Mouse (Mus musculus) testis, adult 2 months (tissue): ENCODE measurements around the gene Micu1. TPM values are rescaled to one million over a fixed set of nuclear protein-coding genes. Genes with fewer than 3 reads are reported as not detected.
"Not testable (repeated sequence)": the region's sequence is repeated elsewhere in the genome, so short reads cannot be mapped to it uniquely, and the experiment has no call there.

Source experiments
- H3K27ac ChIP-seq: fragments of 200-500 bp; 2 replicates; pipeline ENCODE4 v1.5.1; 2012; ENCODE audit warnings: low read depth, low read length; ENCODE audit not compliant: control insufficient read depth, insufficient read depth
- H3K27me3 ChIP-seq: fragments of 200-500 bp; 2 replicates; pipeline ENCODE4 v1.6.1; 2012; ENCODE audit warnings: mild to moderate bottlenecking, low read length, moderate library complexity; ENCODE audit not compliant: control insufficient read depth, insufficient read depth
- H3K36me3 ChIP-seq: fragments of 200-500 bp; 2 replicates; pipeline ENCODE4 v1.6.1; 2012; ENCODE audit warnings: mild to moderate bottlenecking, low read length; ENCODE audit not compliant: control insufficient read depth, insufficient read depth
- H3K4me1 ChIP-seq: fragments of 200-500 bp; 2 replicates; pipeline ENCODE4 v1.6.1; 2012; ENCODE audit warnings: low read length; ENCODE audit not compliant: control insufficient read depth, insufficient read depth
- H3K4me3 ChIP-seq: fragments of 200-500 bp; 2 replicates; pipeline ENCODE4 v1.5.1; 2012; ENCODE audit warnings: low read depth, mild to moderate bottlenecking, low read length, moderate library complexity, mixed read lengths; ENCODE audit not compliant: control insufficient read depth
- CTCF ChIP-seq: fragments of 200-500 bp; IDR thresholded peaks from 2 replicates; pipeline ENCODE4 v1.5.1; 2012; ENCODE audit warnings: low read depth, mild to moderate bottlenecking, inconsistent platforms, low read length, moderate library complexity; ENCODE audit not compliant: control insufficient read depth, insufficient read depth, insufficient replicate concordance
- POLR2A ChIP-seq: fragments of 200-500 bp; IDR thresholded peaks from 2 replicates; pipeline ENCODE4 v1.6.1; 2012; ENCODE audit warnings: low read depth, mild to moderate bottlenecking, inconsistent platforms, low read length, moderate library complexity; ENCODE audit not compliant: control insufficient read depth
- polyA plus RNA-seq: library from polyadenylated mRNA; depleted of rRNA; stranded (reverse); fragments of >200 nt; gene quantifications from 2 replicates; pipeline ENCODE4 v1.2.3, GENCODE M21; 2012

Micu1 gene
- polyA plus RNA-seq, 1 experiment: 33.6 TPM

- no peaks in the 10 kb centered on the region for H3K36me3 ChIP-seq
- TF ChIP-seq POLR2A: no peak
- peak; percentile 92; the same call in 1 of the 2 replicates for TF ChIP-seq CTCF
- peaks cover 3% of the 10 kb centered on the region for H3K4me1 ChIP-seq
- peak overlapping the region; percentile 28; the same call in 1 of the 2 replicates for H3K4me3 ChIP-seq
- no peaks in the 10 kb centered on the region for H3K27me3 ChIP-seq
- H3K27ac ChIP-seq: no peak overlapping the region
Measured at GRCm38 (mm10) chr10:59864884-59865726, 162.8 kb downstream of the Micu1 start.

GRCm38 (mm10) chr10:59868266-59868665 is 166.0 kb downstream of the Micu1 start:
- TF ChIP-seq CTCF (no peak), POLR2A (no peak)
- no peaks in the 10 kb centered on the region for H3K36me3 ChIP-seq
- H3K27ac ChIP-seq: no peak overlapping the region
- H3K27me3 ChIP-seq: no peaks in the 10 kb centered on the region
- H3K4me1 ChIP-seq: no peaks in the 10 kb centered on the region; the same call in 1 of the 2 replicates
- no peak overlapping the region for H3K4me3 ChIP-seq

GRCm38 (mm10) chr10:59870038-59870437 is 167.8 kb downstream of the Micu1 start:
- Histone ChIP-seq H3K27ac (no peak overlapping the region), H3K4me1 (no peaks in the 10 kb centered on the region; the same call in 1 of the 2 replicates), H3K4me3 (no peak overlapping the region), H3K27me3 (no peaks in the 10 kb centered on the region), H3K36me3 (no peaks in the 10 kb centered on the region)
- TF ChIP-seq CTCF (no peak), POLR2A (no peak)

GRCm38 (mm10) chr10:59872651-59873050 is 170.4 kb downstream of the Micu1 start:
- not testable (repeated sequence) for H3K4me3 ChIP-seq, H3K36me3 ChIP-seq, H3K27me3 ChIP-seq, H3K4me1 ChIP-seq, H3K27ac ChIP-seq

- no peak overlapping the region for H3K27ac ChIP-seq
- peaks cover 2% of the 10 kb centered on the region for H3K4me1 ChIP-seq
- TF ChIP-seq CTCF: no peak
- TF ChIP-seq POLR2A: no peak
- no peak overlapping the region for H3K4me3 ChIP-seq
- H3K27me3 ChIP-seq: no peaks in the 10 kb centered on the region
- H3K36me3 ChIP-seq: no peaks in the 10 kb centered on the region
Measured at GRCm38 (mm10) chr10:59873206-59873605, 170.9 kb downstream of the Micu1 start.

- Histone ChIP-seq H3K36me3 (no peaks in the 10 kb centered on the region), H3K4me3 (no peak overlapping the region), H3K4me1 (peaks cover 2% of the 10 kb centered on the region), H3K27ac (no peak overlapping the region), H3K27me3 (no peaks in the 10 kb centered on the region)
- TF ChIP-seq CTCF (no peak), POLR2A (no peak)
Measured at GRCm38 (mm10) chr10:59873613-59874012, 171.3 kb downstream of the Micu1 start.

GRCm38 (mm10) chr10:59875396-59875795 is 173.1 kb downstream of the Micu1 start:
- no peak overlapping the region for H3K27ac ChIP-seq
- TF ChIP-seq POLR2A (no peak), CTCF (no peak)

GRCm38 (mm10) chr10:59876698-59877097 is 174.4 kb downstream of the Micu1 start:
- H3K36me3 ChIP-seq, H3K4me3 ChIP-seq, H3K27me3 ChIP-seq, H3K4me1 ChIP-seq, H3K27ac ChIP-seq: not testable (repeated sequence)

More at GRCm38 (mm10) chr10:59875396-59875795, 173.1 kb downstream of the Micu1 start:
- H3K36me3 ChIP-seq: no peaks in the 10 kb centered on the region
- peaks cover 4% of the 10 kb centered on the region for H3K4me1 ChIP-seq
- H3K4me3 ChIP-seq: no peak overlapping the region
- H3K27me3 ChIP-seq: no peaks in the 10 kb centered on the region
